Mouse (Mus musculus) midbrain, embryonic 11.5 days (tissue): Measurements from ENCODE around the gene Hist1h2an. TPM values are rescaled to one million over a fixed set of nuclear protein-coding genes. Genes with fewer than 3 reads are reported as not detected.
"Not testable (repeated sequence)": the region's sequence is repeated elsewhere in the genome, so short reads cannot be mapped to it uniquely, and the experiment has no call there.

Experiments used
- ATAC-seq: fragments of 200-750 bp; cut with Nextera tagmentation; 2 replicates; pipeline ENCODE4 v1.8.0; 2017; ENCODE audit warnings: moderate TSS enrichment, moderate library complexity; ENCODE audit not compliant: low FRiP score
- DNase-seq: peaks from one replicate; pipeline ENCODE4 v3.0.0; 2015; ENCODE audit warnings: low spot score; ENCODE audit errors: missing footprints
- H3K27ac ChIP-seq: fragments of 300-500 bp; sonication (generic); 2 replicates; pipeline ENCODE4 v1.5.1; 2014; ENCODE audit warnings: low read depth, low read length
- H3K27me3 ChIP-seq: fragments of 300-500 bp; sonication (generic); 2 replicates; pipeline ENCODE4 v1.6.1; 2014; ENCODE audit warnings: mild to moderate bottlenecking, low read length, moderate library complexity, mixed read lengths; ENCODE audit not compliant: control insufficient read depth, insufficient read depth
- H3K36me3 ChIP-seq: fragments of 300-500 bp; sonication (generic); 2 replicates; pipeline ENCODE4 v1.6.1; 2014; ENCODE audit warnings: mild to moderate bottlenecking, low read length, moderate library complexity, mixed read lengths; ENCODE audit not compliant: control insufficient read depth, insufficient read depth
- H3K4me1 ChIP-seq: fragments of 300-500 bp; sonication (generic); 2 replicates; pipeline ENCODE4 v1.6.1; 2014; ENCODE audit warnings: low read length; ENCODE audit not compliant: control insufficient read depth, insufficient read depth
- H3K4me2 ChIP-seq: fragments of 300-500 bp; sonication (generic); 2 replicates; pipeline ENCODE4 v1.6.1; 2014; ENCODE audit warnings: mild to moderate bottlenecking, moderate library complexity
- H3K4me3 ChIP-seq: fragments of 300-500 bp; sonication (generic); 2 replicates; pipeline ENCODE4 v1.5.1; 2014; ENCODE audit warnings: low read depth, low read length
- H3K9ac ChIP-seq: fragments of 300-500 bp; sonication (generic); 2 replicates; pipeline ENCODE4 v1.6.1; 2014; ENCODE audit warnings: low read length
- H3K9me3 ChIP-seq: fragments of 300-500 bp; sonication (generic); 2 replicates; pipeline ENCODE4 v1.6.1; 2016; ENCODE audit warnings: low read length; ENCODE audit not compliant: control insufficient read depth
- WGBS: fragments of 180-500 bp; shearing (Covaris S2); extraction: QIAGEN DNeasy Blood & Tissue Kit; methylation state at CpG from one replicate; pipeline ENCODE4 v1.1.7; 2014; 5-methylcytosine and 5-hydroxymethylcytosine counted together
- polyA plus RNA-seq: library from polyadenylated mRNA; unstranded; fragments of >200 nt; fragmentation: Nextera tagmentation; extraction: Ambion mirVana; gene quantifications from 2 replicates; pipeline ENCODE4 v1.2.1, GENCODE M21; 2014

Hist1h2an gene
- polyA plus RNA-seq, 1 experiment from 2014 or later = 7.4 TPM

GRCm38 (mm10) chr13:21786189-21786898, 674 bp downstream of the Hist1h2an start:
- H3K4me2 ChIP-seq = peak overlapping the region; percentile 48
- peak; percentile 93 for DNase-seq
- WGBS = 6% methylated on average over 8 of the region's 8 CpGs
- H3K27ac ChIP-seq = peak overlapping the region; percentile 80
- peak overlapping the region; percentile 34 for H3K4me3 ChIP-seq
- ATAC-seq = no peak
- no peaks in the 10 kb centered on the region for H3K9me3 ChIP-seq
- no peaks in the 10 kb centered on the region for H3K36me3 ChIP-seq
- H3K9ac ChIP-seq = peak overlapping the region; percentile 64
- no peaks in the 10 kb centered on the region for H3K27me3 ChIP-seq
- H3K4me1 ChIP-seq = peaks cover 34% of the 10 kb centered on the region

DNA sequence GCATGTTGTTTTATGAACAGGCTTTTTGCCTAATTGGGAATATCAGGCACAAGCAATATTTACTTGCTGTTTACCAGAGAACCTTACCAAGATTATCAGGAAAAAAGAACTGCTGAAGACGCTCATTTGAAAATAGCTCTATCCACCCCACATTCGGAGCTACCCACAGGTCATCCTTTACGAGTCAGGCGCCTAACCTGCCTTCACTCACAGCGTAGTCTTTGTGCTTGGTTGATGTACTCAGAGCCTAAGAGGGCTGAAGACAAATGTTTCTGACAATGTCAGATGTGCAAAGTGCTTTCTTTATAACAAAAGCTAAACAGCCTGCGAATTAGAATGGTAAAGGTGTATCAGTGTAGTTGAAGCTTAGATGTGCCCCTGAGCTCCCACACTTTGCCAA, 2.7 kb downstream of the Hist1h2an start:
- Histone ChIP-seq H3K36me3 (no peaks in the 10 kb centered on the region), H3K9me3 (no peaks in the 10 kb centered on the region), H3K27me3 (no peaks in the 10 kb centered on the region), H3K9ac (peak overlapping the region; percentile 68), H3K4me1 (peaks cover 39% of the 10 kb centered on the region), H3K4me3 (no peak overlapping the region), H3K4me2 (peak overlapping the region; percentile 57), H3K27ac (peak overlapping the region; percentile 87)
- no peak for ATAC-seq
- peak; percentile 86 for DNase-seq
- 23% methylated on average over 6 of the region's 6 CpGs for WGBS

DNA sequence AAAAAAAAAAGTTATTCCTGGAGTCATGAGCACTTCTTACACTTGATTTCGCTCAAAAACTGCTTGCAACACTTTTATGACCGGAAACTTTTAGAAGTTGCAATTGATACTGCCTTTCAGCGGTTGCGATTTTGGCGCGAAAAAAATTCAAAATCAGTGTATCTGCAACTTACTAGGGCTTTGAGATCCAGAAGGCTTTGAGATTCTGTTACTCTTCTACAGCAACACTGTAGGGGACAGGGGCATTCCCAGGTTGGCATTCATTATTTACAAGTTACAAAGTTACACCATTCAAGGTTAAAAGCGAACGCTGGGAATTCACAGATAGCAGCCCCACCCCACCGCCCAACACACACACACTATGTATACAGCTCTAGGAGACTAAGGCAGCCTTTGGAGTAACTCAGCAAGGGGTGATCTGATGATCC, 3.3 kb downstream of the Hist1h2an start:
- Histone ChIP-seq H3K4me3 (peak overlapping the region; percentile 38), H3K27ac (peak overlapping the region; percentile 87), H3K4me2 (peak overlapping the region; percentile 57), H3K36me3 (no peaks in the 10 kb centered on the region), H3K27me3 (no peaks in the 10 kb centered on the region), H3K9me3 (no peaks in the 10 kb centered on the region), H3K9ac (peak overlapping the region; percentile 68), H3K4me1 (peaks cover 39% of the 10 kb centered on the region)
- DNase-seq = peak; percentile 97
- ATAC-seq = no peak
- under 1% methylated on average over 9 of the region's 9 CpGs for WGBS

DNA sequence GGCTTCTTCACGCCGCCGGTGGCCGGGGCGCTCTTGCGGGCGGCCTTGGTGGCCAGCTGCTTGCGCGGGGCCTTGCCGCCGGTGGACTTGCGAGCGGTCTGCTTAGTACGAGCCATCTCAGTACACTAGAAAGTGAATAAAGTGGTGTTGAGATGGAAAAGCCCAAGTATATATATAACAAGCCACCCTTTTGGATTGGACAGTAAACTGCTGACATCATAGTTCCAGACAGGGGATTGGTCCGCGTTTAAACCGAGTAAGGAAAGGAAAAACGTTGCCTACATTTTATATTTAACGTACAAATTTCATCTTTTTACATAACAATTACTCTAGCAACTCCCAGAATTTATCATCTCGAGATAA, 3.8 kb downstream of the Hist1h2an start, which contains the start of gene Hist1h3i:
Gene Hist1h3i (minus strand): TSS at position 116 of the 363 bp plus-strand sequence.
- ATAC-seq = peak; percentile 71
- Histone ChIP-seq H3K27me3 (no peaks in the 10 kb centered on the region), H3K27ac (peak within 1 kb of the TSS; percentile 87), H3K9me3 (no peaks in the 10 kb centered on the region), H3K4me3 (peak within 1 kb of the TSS; percentile 38), H3K4me1 (peaks cover 36% of the 10 kb centered on the region), H3K9ac (peak within 1 kb of the TSS; percentile 77), H3K36me3 (no peaks in the 10 kb centered on the region), H3K4me2 (peak within 1 kb of the TSS; percentile 57)
- WGBS = 1% methylated on average over 13 of the region's 20 CpGs
- peak; percentile 96 for DNase-seq

- Histone ChIP-seq H3K27ac (peak overlapping the region; percentile 87), H3K4me2 (peak overlapping the region; percentile 57), H3K9ac (peak overlapping the region; percentile 77), H3K4me3 (peak overlapping the region; percentile 38), H3K4me1 (peaks cover 34% of the 10 kb centered on the region)
- WGBS = under 1% methylated on average over 12 of the region's 35 CpGs
- H3K9me3 ChIP-seq, H3K27me3 ChIP-seq, H3K36me3 ChIP-seq: not testable (repeated sequence)
- DNase-seq = peak; percentile 96
- ATAC-seq = peak; percentile 0; the same call in 1 of the 2 replicates
Observed at GRCm38 (mm10) chr13:21782361-21783254, 4.4 kb downstream of the Hist1h2an start.

- Histone ChIP-seq H3K27me3 (no peaks in the 10 kb centered on the region), H3K9ac (no peak overlapping the region), H3K4me1 (peaks cover 34% of the 10 kb centered on the region), H3K36me3 (no peaks in the 10 kb centered on the region), H3K9me3 (no peaks in the 10 kb centered on the region), H3K4me2 (no peak overlapping the region), H3K4me3 (no peak overlapping the region), H3K27ac (no peak overlapping the region)
- DNase-seq = peak; percentile 90
- ATAC-seq = no peak
- 92% methylated on average over 1 of the region's 1 CpGs for WGBS
Observed at GRCm38 (mm10) chr13:21781639-21782038, 5.4 kb downstream of the Hist1h2an start.

DNA sequence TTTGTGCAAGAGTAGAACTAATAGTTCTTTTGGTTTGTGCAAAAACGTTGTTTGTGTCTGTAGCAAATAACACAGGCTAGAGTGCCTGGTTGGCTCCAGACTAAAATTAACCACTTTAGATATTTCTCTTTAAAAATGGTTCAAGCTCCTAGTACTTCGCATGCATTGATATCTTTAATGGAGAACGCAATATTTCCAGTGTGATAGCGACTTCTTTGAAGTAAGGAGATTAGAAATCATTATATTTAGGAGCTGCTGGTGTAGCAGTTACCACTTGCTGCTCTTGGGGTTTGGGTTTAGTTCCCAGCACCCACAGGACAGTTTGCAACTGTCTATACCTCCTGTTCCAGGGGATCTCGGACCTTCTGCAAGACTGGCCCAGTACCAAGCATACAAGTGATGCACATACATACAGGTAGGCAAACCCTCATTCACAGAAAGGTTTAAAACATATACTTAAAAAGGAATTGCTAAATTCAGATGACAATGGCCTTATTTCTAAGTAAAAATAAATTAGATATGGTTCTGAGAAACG, 5.9 kb downstream of the Hist1h2an start:
- 49% methylated on average over 6 of the region's 6 CpGs for WGBS
- Histone ChIP-seq H3K9me3 (no peaks in the 10 kb centered on the region), H3K9ac (no peak overlapping the region), H3K27ac (peak overlapping the region; percentile 98), H3K36me3 (no peaks in the 10 kb centered on the region), H3K27me3 (no peaks in the 10 kb centered on the region), H3K4me1 (peaks cover 33% of the 10 kb centered on the region), H3K4me3 (no peak overlapping the region), H3K4me2 (peak overlapping the region; percentile 94)
- ATAC-seq = no peak
- DNase-seq = peak; percentile 93

- ATAC-seq (peak; percentile 60), DNase-seq (peak; percentile 97)
- Histone ChIP-seq H3K4me1 (peaks cover 28% of the 10 kb centered on the region), H3K9ac (peak within 1 kb of the TSS; percentile 79), H3K4me2 (peak within 1 kb of the TSS; percentile 94), H3K9me3 (no peaks in the 10 kb centered on the region), H3K36me3 (no peaks in the 10 kb centered on the region), H3K4me3 (peak within 1 kb of the TSS; percentile 46), H3K27ac (peak within 1 kb of the TSS; percentile 98), H3K27me3 (no peaks in the 10 kb centered on the region)
- WGBS = under 1% methylated on average over 44 of the region's 44 CpGs
Observed at GRCm38 (mm10) chr13:21779767-21780731, 7.0 kb downstream of the Hist1h2an start, which contains the start of gene Hist1h1b. TSS of gene Hist1h1b (minus strand) at chr13:21780625.
